Mouse (Mus musculus) hematopoietic multipotent progenitor cell, adult 10-12 weeks (in vitro differentiated cells): ENCODE data around the gene Cilp2. TPM values are rescaled to one million over a fixed set of nuclear protein-coding genes. Genes with fewer than 3 reads are reported as not detected.

ENCODE experiments used
- polyA plus RNA-seq: library from polyadenylated mRNA; stranded (reverse); fragments of >175 nt; gene quantifications from 2 replicates; pipeline ENCODE4 v1.2.3, GENCODE M21; 2012; ENCODE audit warnings: low replicate concordance

Cilp2 gene
- 0.24 and 0.53 TPM in 2 replicates for polyA plus RNA-seq

GRCm38 (mm10) chr8:69887289-69888243 lies at the start of gene Cilp2:
Gene Cilp2 (minus strand): TSS chr8:69887687.

GRCm38 (mm10) chr8:69902163-69903062 lies 14.9 kb upstream of the Cilp2 start, which contains the start of the genes Tssk6, Ndufa13 and Yjefn3:
Gene Tssk6 (plus strand): TSS chr8:69902184.
Gene Ndufa13 (minus strand): TSS chr8:69902558.
Gene Yjefn3 (minus strand): TSS chr8:69902712.

GRCm38 (mm10) chr8:69832298-69832853 lies 55.1 kb downstream of the Cilp2 start, which contains the start of gene Pbx4:
Gene Pbx4 (plus strand): TSS chr8:69832491.

Other genes with a start within 250 kb of the Cilp2 start
- gene Zfp964, start 233.2 kb downstream of the Cilp2 start, polyA plus RNA-seq, result 0.27 TPM in 2 replicates
- 2.3 and 3.5 TPM in 2 replicates for gene Zfp869, start 177.0 kb downstream of the Cilp2 start, polyA plus RNA-seq
- 1.7 and 3.7 TPM in 2 replicates for gene Zfp963, start 137.7 kb downstream of the Cilp2 start, polyA plus RNA-seq
- 2.1 TPM in 1 of 2 replicates, not detected in the other for gene Gm20422, start 112.8 kb downstream of the Cilp2 start, polyA plus RNA-seq
- gene Atp13a1, start 96.5 kb downstream of the Cilp2 start, polyA plus RNA-seq, result 50.8 and 66.2 TPM in 2 replicates
- 1.6 and 4.7 TPM in 2 replicates for gene Zfp866, start 96.5 kb downstream of the Cilp2 start, polyA plus RNA-seq
- 177 and 206 TPM in 2 replicates for gene Gmip, start 79.0 kb downstream of the Cilp2 start, polyA plus RNA-seq
- gene Lpar2, start 65.3 kb downstream of the Cilp2 start, polyA plus RNA-seq, result 0.81 and 0.94 TPM in 2 replicates
- 2.1 TPM in 2 replicates for gene Pbx4, start 55.2 kb downstream of the Cilp2 start, polyA plus RNA-seq
- 1.00 and 2.1 TPM in 2 replicates for gene Tssk6, start 14.5 kb upstream of the Cilp2 start, polyA plus RNA-seq
- gene Ndufa13, start 14.9 kb upstream of the Cilp2 start, polyA plus RNA-seq, result 95.4 and 115 TPM in 2 replicates
- 0.81 and 2.5 TPM in 2 replicates for gene Yjefn3, start 15.0 kb upstream of the Cilp2 start, polyA plus RNA-seq
- gene Gatad2a, start 108.7 kb upstream of the Cilp2 start, polyA plus RNA-seq, result 54.9 and 107 TPM in 2 replicates
- gene Mau2, start 155.0 kb upstream of the Cilp2 start, polyA plus RNA-seq, result 60.9 and 149 TPM in 2 replicates
- gene Sugp1, start 155.1 kb upstream of the Cilp2 start, polyA plus RNA-seq, result 38.1 and 63.8 TPM in 2 replicates
- 0.69 and 0.95 TPM in 2 replicates for gene Tm6sf2, start 185.2 kb upstream of the Cilp2 start, polyA plus RNA-seq
- gene Hapln4, start 195.8 kb upstream of the Cilp2 start, polyA plus RNA-seq, result 0.03 and 0.07 TPM in 2 replicates
- gene Ncan, start 233.2 kb upstream of the Cilp2 start, polyA plus RNA-seq, result 0.13 and 0.22 TPM in 2 replicates
- gene Nr2c2ap, start 243.6 kb upstream of the Cilp2 start, polyA plus RNA-seq, result 6.3 and 14.2 TPM in 2 replicates